Mouse (Mus musculus): ENCODE data around the gene Nop10.

Gene Nop10

GRCm38 (mm10) chr2:112261748-112262653 lies at the start of gene Nop10:
Gene Nop10 (plus strand): TSS chr2:112261926.
- peak; percentile 87 to 90 for DNase-seq

- DNase-seq = peak in 1 of 2 experiments; percentile 8
Observed at GRCm38 (mm10) chr2:112215977-112216376, 45.7 kb upstream of the Nop10 start.

- DNase-seq = no peak
Observed at GRCm38 (mm10) chr2:112217614-112218013, 44.1 kb upstream of the Nop10 start.

GRCm38 (mm10) chr2:112220880-112221279 lies 40.8 kb upstream of the Nop10 start:
- DNase-seq = no peak

- no peak for DNase-seq
Observed at GRCm38 (mm10) chr2:112222607-112223006, 39.1 kb upstream of the Nop10 start.

- DNase-seq = no peak
Observed at GRCm38 (mm10) chr2:112224356-112224755, 37.4 kb upstream of the Nop10 start.

- DNase-seq = no peak
Observed at GRCm38 (mm10) chr2:112232623-112233022, 29.1 kb upstream of the Nop10 start.

- no peak for DNase-seq
Observed at GRCm38 (mm10) chr2:112236620-112237019, 25.1 kb upstream of the Nop10 start.

GRCm38 (mm10) chr2:112238006-112238405 lies 23.7 kb upstream of the Nop10 start:
- no peak for DNase-seq

GRCm38 (mm10) chr2:112239212-112239934 lies 22.4 kb upstream of the Nop10 start, which contains the start of gene Lpcat4:
Gene Lpcat4 (plus strand): TSS chr2:112239468.
- DNase-seq = peak; percentile 95 to 96

GRCm38 (mm10) chr2:112239935-112240721 lies 21.6 kb upstream of the Nop10 start:
- DNase-seq = peak; percentile 64 to 65

GRCm38 (mm10) chr2:112241787-112242186 lies 19.9 kb upstream of the Nop10 start:
- DNase-seq = no peak

GRCm38 (mm10) chr2:112245307-112245706 lies 16.4 kb upstream of the Nop10 start:
- no peak for DNase-seq

GRCm38 (mm10) chr2:112246193-112246592 lies 15.5 kb upstream of the Nop10 start:
- no peak for DNase-seq

GRCm38 (mm10) chr2:112247323-112247722 lies 14.4 kb upstream of the Nop10 start:
- DNase-seq = no peak

GRCm38 (mm10) chr2:112249780-112250453 lies 11.8 kb upstream of the Nop10 start:
- no peak for DNase-seq

GRCm38 (mm10) chr2:112254675-112255515 lies 6.8 kb upstream of the Nop10 start:
- DNase-seq = no peak

- no peak for DNase-seq
Observed at GRCm38 (mm10) chr2:112259241-112259962, 2.3 kb upstream of the Nop10 start, which contains the start of gene Nutm1. Gene Nutm1 (minus strand): TSS chr2:112259291.

GRCm38 (mm10) chr2:112262779-112263295 lies 1.1 kb downstream of the Nop10 start:
- no peak for DNase-seq

GRCm38 (mm10) chr2:112264364-112264763 lies 2.6 kb downstream of the Nop10 start:
- no peak for DNase-seq
